ENCODE assay signal across 19 mouse cellular contexts in genomic region chr15:61210161-61210560, GRCm38 (mm10).
"Had no signal": no experiment of that assay in that cellular context is flagged by ENCODE, and none has a peak within 500 bp of the region (broad histone marks: within the 10 kb centered on the region; RNA-seq: fewer than 3 reads in every experiment).

No protein-coding gene starts in this region.

- H3K27ac ChIP-seq: lung, embryonic 15.5 days; macrophage; midbrain, embryonic 13.5 days; midbrain, embryonic 15.5 days; neural tube, embryonic 12.5 days had no signal

- H3K36me3 ChIP-seq: lung, embryonic 15.5 days; midbrain, embryonic 13.5 days; midbrain, embryonic 15.5 days; neural tube, embryonic 12.5 days had no signal

- H3K9me3 ChIP-seq: lung, embryonic 15.5 days; megakaryocyte, embryonic 14.5 days; midbrain, embryonic 13.5 days; midbrain, embryonic 15.5 days; neural tube, embryonic 12.5 days had no signal

- DNase-seq: lung, adult 2 months; lung, postnatal 14 days; lung, postnatal 36 days; retina, postnatal 1 day; right cerebral cortex, adult 18-20 months; right cerebral cortex, postnatal 25 days; right cerebral cortex, postnatal 4 days; spleen, adult 18-20 months; thymus, adult 18-20 months; thymus, postnatal 14 days; thymus, postnatal 36 days had no signal

- H3K27me3 ChIP-seq: lung, embryonic 15.5 days; megakaryocyte, embryonic 14.5 days; midbrain, embryonic 13.5 days; midbrain, embryonic 15.5 days; neural tube, embryonic 12.5 days had no signal

- ATAC-seq: lung, postnatal 0 days; midbrain, embryonic 13.5 days; midbrain, embryonic 15.5 days had no signal

- H3K4me2 ChIP-seq: lung, embryonic 15.5 days; midbrain, embryonic 11.5 days; midbrain, embryonic 13.5 days; midbrain, embryonic 15.5 days; neural tube, embryonic 12.5 days had no signal

- H3K4me3 ChIP-seq: lung, embryonic 15.5 days; megakaryocyte, embryonic 14.5 days; midbrain, embryonic 13.5 days; midbrain, embryonic 15.5 days; neural tube, embryonic 12.5 days had no signal

- H3K9ac ChIP-seq: lung, embryonic 15.5 days; midbrain, embryonic 13.5 days; midbrain, embryonic 15.5 days; neural tube, embryonic 12.5 days had no signal

- H3K4me1 ChIP-seq: lung, embryonic 15.5 days; megakaryocyte, embryonic 14.5 days; midbrain, embryonic 13.5 days; midbrain, embryonic 15.5 days; neural tube, embryonic 12.5 days had no signal
